Mouse (Mus musculus) CD4-positive helper T cell, adult 2 months (primary cell): Measurements from ENCODE around the gene Nccrp1.
A peak's percentile ranks its signal among the peaks of the same experiment; 100 is the strongest.
"Not testable (repeated sequence)": the region's sequence is repeated elsewhere in the genome, so short reads cannot be mapped to it uniquely, and the experiment has no call there.

ENCODE experiments used
- DNase-seq: peaks from one replicate; pipeline ENCODE4 v3.0.0-alpha.2; 2012; ENCODE audit warnings: low read depth, missing footprints, low spot score

Nccrp1 gene

DNA sequence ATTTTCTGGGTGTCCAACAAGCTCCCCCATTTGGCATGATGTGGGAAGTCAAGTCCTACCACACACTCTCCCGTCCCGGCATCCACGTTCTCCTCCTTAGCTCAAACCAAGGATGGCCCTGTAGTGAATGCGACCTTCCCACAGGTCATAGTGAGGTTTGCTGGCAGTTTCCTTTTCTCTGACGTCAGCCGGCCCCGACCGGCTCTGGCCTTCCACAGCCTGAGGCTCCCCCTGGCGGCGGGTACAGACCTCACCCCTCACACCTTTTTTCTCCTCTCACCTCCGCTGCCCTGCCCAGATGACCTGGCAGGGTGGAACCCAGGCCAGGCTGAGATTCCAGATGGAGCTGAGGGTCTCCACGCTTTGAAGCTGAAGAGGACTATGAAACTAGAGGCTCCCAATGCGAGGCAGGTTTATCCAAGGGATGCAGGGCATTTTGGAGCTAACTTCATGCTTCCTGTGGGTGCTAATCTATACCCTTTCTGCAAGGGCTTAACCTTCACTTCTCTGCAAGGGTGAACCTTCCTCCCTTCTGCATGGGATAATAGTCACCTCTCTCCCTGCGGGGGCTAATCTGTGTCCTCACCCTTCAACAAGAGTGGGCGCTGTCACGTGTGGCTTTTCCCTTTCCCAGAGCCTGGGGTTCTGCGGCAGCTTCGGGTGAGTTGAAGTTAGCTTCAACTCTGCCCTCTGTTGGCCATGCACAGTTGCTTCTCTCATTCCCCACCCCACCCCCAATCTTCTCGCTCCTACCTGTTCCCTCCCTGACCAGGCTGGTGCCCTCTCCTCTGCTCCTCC is 18.9 kb downstream of the Nccrp1 start:
- DNase-seq: peak; percentile 87

- not testable (repeated sequence) for DNase-seq
These were observed 24.5 kb downstream of the Nccrp1 start, which contains the start of gene Ifnl3 for GRCm38 (mm10) chr7:28522536-28522935. Gene Ifnl3, plus strand, starts transcription at chr7:28522836.

- DNase-seq: no peak
These were observed 35.6 kb downstream of the Nccrp1 start for GRCm38 (mm10) chr7:28511441-28511840.

GRCm38 (mm10) chr7:28510405-28510974 is 36.6 kb downstream of the Nccrp1 start, which contains the start of gene Ifnl2:
Gene Ifnl2, minus strand, starts transcription at chr7:28510455.
- not testable (repeated sequence) for DNase-seq

DNA sequence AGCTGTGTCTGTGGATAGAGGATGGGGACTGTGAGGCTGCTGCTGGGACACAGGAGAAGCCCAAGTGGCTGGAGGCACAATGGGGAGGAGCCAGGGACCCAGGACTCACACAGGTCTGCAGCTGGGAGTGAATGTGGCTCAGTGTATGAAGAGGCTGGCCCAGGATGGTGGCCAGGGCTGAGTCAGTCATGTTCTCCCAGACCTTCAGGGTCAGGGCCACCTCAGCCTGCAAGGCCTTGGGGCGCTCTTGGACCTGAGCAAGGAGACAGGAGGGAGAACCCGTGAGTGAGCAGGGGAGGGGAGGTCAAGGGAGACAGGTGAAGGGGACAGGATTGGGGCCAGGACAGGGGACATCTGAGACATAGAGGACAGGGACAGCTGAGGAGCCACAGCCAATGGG is 37.9 kb downstream of the Nccrp1 start:
- not testable (repeated sequence) for DNase-seq

DNA sequence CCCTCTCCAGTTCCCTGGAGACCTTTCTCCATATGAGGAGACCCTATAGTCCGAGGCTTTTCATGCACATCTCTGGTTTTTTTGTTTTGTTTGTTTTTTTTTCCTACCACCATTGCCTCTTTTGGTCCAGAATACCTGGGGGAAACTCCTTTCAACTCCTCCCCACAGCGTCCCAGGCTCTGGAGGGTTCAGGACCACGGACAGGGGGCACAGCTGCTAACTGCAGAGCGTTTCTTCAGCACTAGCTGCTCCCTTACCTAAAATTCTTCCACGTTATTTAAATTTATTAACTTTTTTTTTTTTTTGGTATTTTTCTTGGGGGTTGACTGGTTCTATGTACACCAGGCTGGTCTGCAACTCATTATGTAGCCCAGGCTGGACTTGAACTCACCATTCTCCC is 41.5 kb downstream of the Nccrp1 start:
- DNase-seq: no peak

DNA sequence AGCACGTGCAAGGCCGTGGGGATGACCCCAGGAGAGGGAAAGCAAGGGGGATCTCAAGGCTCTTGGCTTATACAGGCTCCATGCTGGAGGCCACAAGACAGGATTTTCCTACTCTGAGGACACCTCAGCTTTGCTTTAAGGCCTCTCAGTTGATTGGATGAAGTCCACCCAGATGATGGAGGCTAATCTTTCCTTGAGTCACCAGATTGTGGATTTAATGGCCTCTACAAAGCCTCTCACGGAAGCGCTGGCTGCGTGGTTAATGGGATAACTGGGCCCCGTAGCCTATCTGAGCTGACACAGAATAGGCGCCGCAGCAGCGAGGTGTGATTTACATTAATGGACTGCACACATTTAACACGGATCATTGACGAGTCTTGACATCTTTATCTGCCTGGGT is 51.6 kb downstream of the Nccrp1 start:
- no peak for DNase-seq
